Mouse (Mus musculus) C2C12 (cell line): ENCODE measurements around the gene Ccr2. TPM values are rescaled to one million over a fixed set of nuclear protein-coding genes. Genes with fewer than 3 reads are reported as not detected.
"Not testable (repeated sequence)": the region's sequence is repeated elsewhere in the genome, so short reads cannot be mapped to it uniquely, and the experiment has no call there.

Experiments
- H3K27me3 ChIP-seq: one replicate; pipeline ENCODE4 v1.6.1; 2011; ENCODE audit not compliant: control insufficient read depth, insufficient read depth, insufficient read length
- H3K36me3 ChIP-seq: one replicate; pipeline ENCODE4 v1.6.1; 2011; ENCODE audit not compliant: control insufficient read depth, insufficient read depth
- H3K4me3 ChIP-seq: one replicate; pipeline ENCODE4 v1.5.1; 2011; ENCODE audit warnings: mild to moderate bottlenecking, control low read depth; ENCODE audit not compliant: poor library complexity, insufficient read depth, severe bottlenecking
- H3K79me2 ChIP-seq: one replicate; pipeline ENCODE4 v1.6.1; 2011; ENCODE audit not compliant: control insufficient read depth, insufficient read depth
- H3K79me3 ChIP-seq: one replicate; pipeline ENCODE4 v1.6.1; 2011; ENCODE audit warnings: low read depth, control low read depth
- H3ac ChIP-seq: one replicate; pipeline ENCODE3; 2011; ENCODE audit warnings: low read depth; ENCODE audit not compliant: control insufficient read depth, insufficient read length
- CEBPB ChIP-seq: IDR thresholded peaks from one replicate; pipeline ENCODE4 v1.6.1; 2011; ENCODE audit warnings: low read depth, mild to moderate bottlenecking, control low read depth, moderate library complexity
- CTCF ChIP-seq: IDR thresholded peaks from one replicate; pipeline ENCODE4 v1.5.1; 2011; ENCODE audit not compliant: control insufficient read depth, insufficient read depth, insufficient read length
- FOSL1 ChIP-seq: IDR thresholded peaks from one replicate; pipeline ENCODE4 v1.8.0; 2011; ENCODE audit warnings: mild to moderate bottlenecking, low read length; ENCODE audit not compliant: poor library complexity, insufficient read depth, severe bottlenecking
- MAX ChIP-seq: IDR thresholded peaks from one replicate; pipeline ENCODE4 v1.6.1; 2011; ENCODE audit warnings: mild to moderate bottlenecking, control low read depth
- MYOD1 ChIP-seq: IDR thresholded peaks from one replicate; pipeline ENCODE4 v1.6.1; 2011; ENCODE audit warnings: low read depth; ENCODE audit not compliant: control insufficient read depth, insufficient read length
- MYOG ChIP-seq: IDR thresholded peaks from one replicate; pipeline ENCODE4 v1.6.1; 2011; ENCODE audit not compliant: control insufficient read depth, insufficient read length; ENCODE audit errors: extremely low read depth
- USF1 ChIP-seq: IDR thresholded peaks from one replicate; pipeline ENCODE4 v1.6.1; 2011; ENCODE audit warnings: low read depth, mild to moderate bottlenecking, control low read depth, moderate library complexity
- polyA plus RNA-seq: library from polyadenylated mRNA; unstranded; fragments of >200 nt; fragmentation: generic; extraction: Trizol; gene quantifications from one replicate; pipeline ENCODE4 v1.2.1, GENCODE M21; 2012; ENCODE audit warnings: missing spikeins

The Ccr2 gene
- polyA plus RNA-seq, 1 experiment = not detected

DNA sequence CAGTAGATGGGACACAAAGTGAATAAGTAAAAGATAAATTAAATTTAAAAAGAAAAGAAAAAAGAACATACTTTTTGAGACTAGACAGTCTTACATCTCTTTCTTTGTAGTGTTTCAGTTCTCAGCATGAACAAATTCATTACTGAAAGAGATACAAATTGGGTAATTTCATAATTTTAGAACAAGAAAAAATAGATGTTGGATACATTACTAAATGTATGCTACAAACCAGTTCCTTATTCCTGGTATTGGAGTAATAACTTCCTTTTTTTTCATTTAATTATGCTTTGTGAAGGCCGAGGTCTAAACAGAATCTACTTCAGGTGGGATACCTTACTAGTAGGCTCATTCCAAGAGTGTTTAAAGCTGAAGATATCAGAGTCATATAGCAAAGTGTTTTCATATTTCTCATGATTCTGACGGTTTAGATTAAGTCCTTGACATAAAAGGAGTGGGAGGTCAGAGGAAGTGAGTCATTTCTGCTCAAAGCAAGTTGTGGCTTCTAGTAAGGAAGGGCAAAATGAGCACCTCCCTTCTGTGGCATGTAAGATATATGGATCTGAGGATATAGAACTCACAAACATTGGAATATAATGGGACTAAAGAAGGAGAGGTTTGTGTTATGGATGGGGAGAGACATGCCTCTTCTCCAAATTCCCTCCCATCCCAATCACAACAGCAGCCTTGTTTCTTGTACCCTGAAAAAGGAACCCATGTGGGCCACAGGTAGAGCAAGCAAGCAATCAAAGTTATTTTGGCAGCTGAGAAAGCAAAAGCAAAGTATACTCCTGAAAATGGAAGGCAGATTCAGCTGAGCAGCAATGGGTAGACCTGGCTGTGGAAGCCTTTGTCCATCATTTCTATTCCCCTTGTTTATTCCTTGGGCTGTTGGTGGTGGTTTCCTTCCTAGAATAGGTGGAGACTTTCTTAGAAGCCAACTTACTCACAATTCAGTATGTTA lies 33.4 kb upstream of the Ccr2 start:
- no peaks in the 10 kb centered on the region for H3K79me2 ChIP-seq
- H3K27me3 ChIP-seq = no peaks in the 10 kb centered on the region
- TF ChIP-seq MYOD1 (no peak), CEBPB (no peak), MYOG (no peak), FOSL1 (no peak), USF1 (no peak), MAX (no peak), CTCF (no peak)
- H3K36me3 ChIP-seq = no peaks in the 10 kb centered on the region
- H3ac ChIP-seq = no peak overlapping the region
- no peaks in the 10 kb centered on the region for H3K79me3 ChIP-seq
- H3K4me3 ChIP-seq = no peak overlapping the region

DNA sequence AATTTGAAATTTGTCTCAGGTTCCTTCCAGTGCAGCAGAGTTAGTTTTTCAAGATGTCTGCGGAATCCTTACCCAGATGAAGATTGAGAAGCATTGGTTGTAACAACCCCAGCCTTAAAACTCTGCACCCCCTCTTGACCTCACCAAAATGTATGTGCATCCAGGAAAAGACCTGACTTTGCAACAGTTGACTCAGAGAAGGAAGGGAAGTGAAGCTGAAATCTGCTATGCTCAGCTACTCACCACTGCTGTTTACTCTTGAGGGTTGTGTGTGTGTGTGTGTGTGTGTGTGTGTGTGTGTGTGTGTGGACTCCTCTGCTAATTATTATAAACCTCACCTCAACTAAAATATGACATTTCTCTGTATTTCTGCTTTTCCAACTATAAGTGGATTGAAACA lies 30.2 kb upstream of the Ccr2 start:
- H3K36me3 ChIP-seq = no peaks in the 10 kb centered on the region

DNA sequence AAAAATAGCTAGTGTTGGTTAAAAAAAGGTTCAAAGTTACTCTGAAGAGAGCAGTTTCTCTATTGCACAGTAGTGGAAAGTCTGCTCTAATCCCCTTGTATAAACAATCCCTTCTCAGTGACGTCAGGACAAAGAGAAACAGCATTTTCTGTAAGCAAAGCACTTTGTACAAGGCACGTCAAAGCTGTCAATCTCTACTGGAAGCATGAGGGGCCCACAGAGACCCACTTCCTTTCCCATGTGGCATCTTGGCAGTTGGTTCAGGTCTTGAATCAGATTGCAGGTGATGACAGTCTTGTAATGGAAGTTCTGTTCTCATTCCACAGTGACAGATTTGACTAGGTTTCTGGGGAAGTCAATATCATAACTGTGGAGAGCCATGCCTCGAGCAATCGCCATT lies 21.9 kb upstream of the Ccr2 start:
- H3K27me3 ChIP-seq = no peaks in the 10 kb centered on the region
- no peaks in the 10 kb centered on the region for H3K79me3 ChIP-seq
- H3K79me2 ChIP-seq = no peaks in the 10 kb centered on the region
- no peak overlapping the region for H3K4me3 ChIP-seq
- H3K36me3 ChIP-seq = no peaks in the 10 kb centered on the region
- TF ChIP-seq USF1 (no peak), FOSL1 (no peak), MYOG (no peak), MAX (no peak), CTCF (no peak), CEBPB (no peak), MYOD1 (no peak)
- H3ac ChIP-seq = no peak overlapping the region

More for the DNA sequence above, 30.2 kb upstream of the Ccr2 start:
- H3ac ChIP-seq = no peak overlapping the region
- H3K4me3 ChIP-seq = no peak overlapping the region
- TF ChIP-seq MYOD1 = no peak
- TF ChIP-seq USF1 = no peak
- no peak for TF ChIP-seq MAX
- TF ChIP-seq CTCF = no peak
- no peak for TF ChIP-seq MYOG
- no peak for TF ChIP-seq FOSL1
- TF ChIP-seq CEBPB = no peak
- H3K79me3 ChIP-seq = no peaks in the 10 kb centered on the region
- H3K27me3 ChIP-seq = no peaks in the 10 kb centered on the region
- H3K79me2 ChIP-seq = no peaks in the 10 kb centered on the region

DNA sequence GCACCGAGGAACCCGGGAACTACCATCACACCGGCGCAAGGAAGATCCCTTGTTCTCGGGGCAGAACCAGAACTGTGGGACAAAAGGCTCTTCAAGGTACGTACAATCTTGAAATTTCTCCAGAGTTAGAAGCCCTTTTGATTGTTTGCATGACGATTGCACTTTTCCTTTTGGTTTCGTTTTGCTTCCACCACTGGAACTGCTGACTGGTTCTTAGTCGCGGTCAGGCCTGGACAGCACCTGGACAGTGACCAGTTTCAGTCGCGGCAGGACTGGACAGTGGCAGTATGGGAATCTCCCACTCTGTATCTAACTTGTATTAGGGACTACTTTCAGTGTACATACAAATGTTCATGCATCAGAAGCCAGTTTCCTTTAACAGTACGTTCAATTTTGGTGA lies 21.3 kb upstream of the Ccr2 start:
- not testable (repeated sequence) for H3ac ChIP-seq, H3K79me3 ChIP-seq, H3K36me3 ChIP-seq, H3K4me3 ChIP-seq, H3K79me2 ChIP-seq, H3K27me3 ChIP-seq

DNA sequence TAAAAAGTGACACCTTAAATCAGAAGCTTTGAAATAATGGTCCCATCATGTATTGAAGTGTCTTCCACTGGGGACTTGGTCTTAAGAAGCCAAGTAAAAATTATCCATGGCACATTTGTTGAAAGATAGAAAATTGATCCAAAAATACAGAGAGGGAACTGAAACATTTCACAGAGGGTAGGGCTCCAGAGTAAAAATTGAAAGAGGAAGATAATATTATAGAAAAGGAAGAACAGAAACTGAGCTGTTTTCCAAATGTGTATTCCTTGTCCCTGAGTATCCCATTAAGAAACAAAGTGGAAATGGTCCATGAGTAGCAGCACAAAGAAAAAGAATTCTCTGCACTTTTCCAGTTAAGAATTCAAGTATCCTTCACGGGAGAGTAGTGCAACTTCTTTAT lies 11.3 kb upstream of the Ccr2 start:
- TF ChIP-seq CEBPB = no peak
- TF ChIP-seq MYOD1 = no peak
- TF ChIP-seq MYOG = no peak
- TF ChIP-seq FOSL1 = no peak
- TF ChIP-seq CTCF = no peak
- no peak for TF ChIP-seq MAX
- no peak for TF ChIP-seq USF1
- Histone ChIP-seq H3K4me3 (no peak overlapping the region), H3K36me3 (no peaks in the 10 kb centered on the region), H3K79me3 (no peaks in the 10 kb centered on the region), H3K27me3 (no peaks in the 10 kb centered on the region), H3ac (no peak overlapping the region), H3K79me2 (no peaks in the 10 kb centered on the region)

DNA sequence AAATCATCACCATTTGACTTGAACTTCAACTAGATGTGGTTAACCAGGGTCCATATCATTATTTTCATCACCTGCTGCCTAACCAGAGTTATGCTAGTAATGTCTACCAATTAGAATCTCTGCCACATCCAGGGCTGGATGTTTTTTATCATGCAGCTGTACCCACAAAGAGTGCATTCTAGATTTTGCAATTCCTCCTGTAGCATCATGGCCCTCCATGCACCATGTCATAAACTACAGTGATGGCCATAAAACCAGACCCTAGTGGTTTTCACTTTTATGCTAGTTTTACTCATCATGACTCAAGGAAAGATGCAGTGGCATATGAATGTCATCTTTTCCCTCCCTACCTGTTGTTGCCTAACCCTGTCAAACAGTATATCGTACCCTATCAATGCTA lies 2.6 kb upstream of the Ccr2 start:
- Histone ChIP-seq H3K79me3 (no peaks in the 10 kb centered on the region), H3K79me2 (no peaks in the 10 kb centered on the region), H3K27me3 (no peaks in the 10 kb centered on the region), H3K36me3 (no peaks in the 10 kb centered on the region), H3K4me3 (no peak overlapping the region), H3ac (no peak overlapping the region)
- peak; percentile 73 for TF ChIP-seq CEBPB
- no peak for TF ChIP-seq CTCF
- TF ChIP-seq MYOD1 = peak; percentile 57
- no peak for TF ChIP-seq USF1
- no peak for TF ChIP-seq MAX
- TF ChIP-seq MYOG = no peak
- no peak for TF ChIP-seq FOSL1
